Mouse (Mus musculus) Patski (cell line): ENCODE data around the gene Wdr62. TPM values are rescaled to one million over a fixed set of nuclear protein-coding genes. Genes with fewer than 3 reads are reported as not detected.

Experiments used
- ATAC-seq: fragments of 100-300 bp; one replicate; pipeline ENCODE4 v1.8.0; 2021
- CTCF ChIA-PET: fragments of 350-600 bp; sonication (Branson Sonifier 250); formaldehyde crosslinking; loops from one replicate; lab custom pipeline; 2022; ENCODE audit warnings: inconsistent platforms; lab: Charles Lee
- POLR2A ChIA-PET: fragments of 350-600 bp; sonication (Branson Sonifier 250); formaldehyde crosslinking; loops from one replicate; lab custom pipeline; 2022; ENCODE audit warnings: antibody characterized with exemption, inconsistent platforms; lab: Charles Lee
- DNase-seq: peaks from one replicate; pipeline ENCODE4 v3.0.0-alpha.2; 2011; ENCODE audit warnings: low read depth, low spot score
- H3K27me3 ChIP-seq: fragments of 371-371 bp; one replicate; pipeline ENCODE4 v1.5.1; 2021
- CTCF ChIP-seq: fragments of 100-300 bp; IDR thresholded peaks from one replicate; pipeline ENCODE4 v1.5.1; 2021
- in situ Hi-C: fragments of 300-500 bp; cut with MboI; formaldehyde crosslinking; loops from 3 replicates; pipeline ENCODE4 v1.11.1; 2018; ENCODE audit warnings: low pct_unique_long_range_greater_than_20kb, mixed read lengths
- polyA plus RNA-seq: library from polyadenylated mRNA; unstranded; gene quantifications from one replicate; pipeline ENCODE4 v1.2.3, GENCODE M21; 2021

Gene Wdr62
- polyA plus RNA-seq, 1 experiment from 2014 or later: 9.7 TPM

- in situ Hi-C loops: no loop called here
- ATAC-seq (no peak), DNase-seq (no peak)
- TF ChIP-seq CTCF: no peak
- POLR2A ChIA-PET: no interaction called here
- no peaks in the 10 kb centered on the region for H3K27me3 ChIP-seq
- CTCF ChIA-PET: interaction anchor here (1.0 to 1.7 kb wide), 2 partner anchors 26 to 68 kb away, joined by 3 to 7 read pairs; no protein-coding TSS in a partner anchor
Measured at GRCm38 (mm10) chr7:30233387-30233786, 46.8 kb downstream of the Wdr62 start.

GRCm38 (mm10) chr7:30232631-30233148, 47.5 kb downstream of the Wdr62 start:
- ATAC-seq: no peak
- in situ Hi-C loops: no loop called here

GRCm38 (mm10) chr7:30231669-30232454, 48.4 kb downstream of the Wdr62 start, which contains the start of the genes Polr2i and Tbcb:
Gene Polr2i, plus strand, starts transcription at chr7:30231948.
Gene Tbcb, minus strand, starts transcription at chr7:30232272.
- DNase-seq (peak; percentile 97), ATAC-seq (peak; percentile 94)
- in situ Hi-C loops: no loop called here
- CTCF ChIA-PET: interaction anchor here (0.7 to 3.0 kb wide), 2 partner anchors 14 to 48 kb away, joined by 3 to 11 read pairs; partner anchors contain the start of genes Thap8 and Wdr62
- no peaks in the 10 kb centered on the region for H3K27me3 ChIP-seq
- TF ChIP-seq CTCF: no peak
- POLR2A ChIA-PET: no interaction called here

More at GRCm38 (mm10) chr7:30232631-30233148, 47.5 kb downstream of the Wdr62 start:
- DNase-seq: no peak
- H3K27me3 ChIP-seq: no peaks in the 10 kb centered on the region
- TF ChIP-seq CTCF: no peak
- POLR2A ChIA-PET: no interaction called here
- CTCF ChIA-PET: interaction anchor here (1.7 kb wide), 1 partner anchor 68 kb away, joined by 7 read pairs; no protein-coding TSS in a partner anchor

- in situ Hi-C loops: no loop called here
- no peak for TF ChIP-seq CTCF
- no peak for ATAC-seq
- POLR2A ChIA-PET: no interaction called here
- CTCF ChIA-PET: interaction anchor here (3.0 kb wide), 1 partner anchor 14 kb away, joined by 11 read pairs; no protein-coding TSS in a partner anchor
- no peaks in the 10 kb centered on the region for H3K27me3 ChIP-seq
- no peak for DNase-seq
Measured at GRCm38 (mm10) chr7:30231328-30231668, 48.9 kb downstream of the Wdr62 start.

- no peak for ATAC-seq
- no peak for DNase-seq
- CTCF ChIA-PET: no interaction called here
- H3K27me3 ChIP-seq: no peaks in the 10 kb centered on the region
- POLR2A ChIA-PET: no interaction called here
- in situ Hi-C loops: no loop called here
- no peak for TF ChIP-seq CTCF
Measured at GRCm38 (mm10) chr7:30224206-30224605, 56.0 kb downstream of the Wdr62 start.

- in situ Hi-C loops: no loop called here
- no peak for ATAC-seq
- ChIA-PET POLR2A (no interaction called here), CTCF (no interaction called here)
- no peak for TF ChIP-seq CTCF
- H3K27me3 ChIP-seq: no peaks in the 10 kb centered on the region
- no peak for DNase-seq
Measured at GRCm38 (mm10) chr7:30222205-30222604, 58.0 kb downstream of the Wdr62 start.

GRCm38 (mm10) chr7:30221433-30221832, 58.8 kb downstream of the Wdr62 start:
- ChIA-PET POLR2A (no interaction called here), CTCF (no interaction called here)
- H3K27me3 ChIP-seq: no peaks in the 10 kb centered on the region
- no peak for TF ChIP-seq CTCF
- DNase-seq (no peak), ATAC-seq (no peak)
- in situ Hi-C loops: no loop called here

GRCm38 (mm10) chr7:30220008-30220356, 60.2 kb downstream of the Wdr62 start:
- no peak for TF ChIP-seq CTCF
- H3K27me3 ChIP-seq: no peaks in the 10 kb centered on the region
- in situ Hi-C loops: no loop called here
- POLR2A ChIA-PET: interaction anchor here (1.4 kb wide), 1 partner anchor 15 kb away, joined by 3 read pairs; no protein-coding TSS in a partner anchor
- no peak for DNase-seq
- ATAC-seq: no peak
- CTCF ChIA-PET: interaction anchor here (1.2 kb wide), 2 partner anchors 11 to 16 kb away, joined by 3 to 4 read pairs; no protein-coding TSS in a partner anchor

- ChIA-PET CTCF (interaction anchor here (1.2 kb wide), 1 partner anchor 11 kb away, joined by 4 read pairs; no protein-coding TSS in a partner anchor), POLR2A (interaction anchor here (1.4 kb wide), 1 partner anchor 15 kb away, joined by 3 read pairs; no protein-coding TSS in a partner anchor)
- DNase-seq: no peak
- in situ Hi-C loops: no loop called here
- no peaks in the 10 kb centered on the region for H3K27me3 ChIP-seq
- no peak for ATAC-seq
- TF ChIP-seq CTCF: no peak
Measured at GRCm38 (mm10) chr7:30219293-30220007, 60.8 kb downstream of the Wdr62 start.

GRCm38 (mm10) chr7:30217277-30217676, 62.9 kb downstream of the Wdr62 start:
- no peak for TF ChIP-seq CTCF
- ChIA-PET POLR2A (interaction anchor here (1.1 kb wide), 1 partner anchor 12 kb away, joined by 3 read pairs; no protein-coding TSS in a partner anchor), CTCF (interaction anchor here (0.7 to 4.1 kb wide), 16 partner anchors 8 to 205 kb away, joined by 3 to 34 read pairs (median 4); partner anchors contain the start of genes Capns1, Polr2i and Wdr62)
- ATAC-seq (no peak), DNase-seq (no peak)
- in situ Hi-C loops: no loop called here
- H3K27me3 ChIP-seq: no peaks in the 10 kb centered on the region
